Mouse (Mus musculus): ENCODE data around the gene Osbpl11.

GRCm38 (mm10) chr16:33171800-33172199 lies 13.1 kb upstream of the Osbpl11 start:
- TF ChIP-seq CTCF (conservative IDR thresholded peaks at IDR 0.05; ENCODE audit: low read length) (no peak), NANOG (IDR thresholded peaks at IDR 0.05; ENCODE audit: borderline replicate concordance, low read length) (no peak), POU5F1 (IDR thresholded peaks at IDR 0.05; ENCODE audit: borderline replicate concordance, low read length) (no peak)
